Mouse (Mus musculus): ENCODE data around the gene Rest.

GRCm38 (mm10) chr5:77289686-77290085 is 24.4 kb downstream of the Rest start:
- TF ChIP-seq CTCF (IDR thresholded peaks at IDR 0.05; ENCODE audit: low read depth) (no peak), EP300 (IDR thresholded peaks at IDR 0.05; ENCODE audit: low read depth) (no peak)

Data from heart, postnatal 0 days (tissue).